ENCODE assay signal across 8 mouse cellular contexts in genomic region chr5:43634602-43635081, GRCm38 (mm10). TPM values are rescaled to one million over a fixed set of nuclear protein-coding genes. Genes with fewer than 3 reads are reported as not detected.
A peak's percentile ranks its signal among the peaks of the same experiment; 100 is the strongest.
DNase-seq lines count a peak whose midpoint lies in the region; ATAC-seq and TF ChIP-seq lines count a peak whose summit lies in the region.

No protein-coding gene starts in this region.

- H3K36me3 ChIP-seq in kidney, embryonic 14.5 days (ENCODE audit: control insufficient read depth, insufficient read depth, low read length) = no peaks in the 10 kb centered on the region
- no peaks in the 10 kb centered on the region for H3K36me3 ChIP-seq in forebrain, postnatal 0 days (ENCODE audit: insufficient read depth)
- H3K36me3 ChIP-seq in neural tube, embryonic 11.5 days (ENCODE audit: control insufficient read depth, insufficient read depth, low read length) = no peaks in the 10 kb centered on the region

- H3K9ac ChIP-seq in kidney, embryonic 14.5 days (ENCODE audit: low read depth, low read length) = no peak overlapping the region
- no peak overlapping the region for H3K9ac ChIP-seq in forebrain, postnatal 0 days
- H3K9ac ChIP-seq in neural tube, embryonic 11.5 days (ENCODE audit: low read length) = no peak overlapping the region

- H3K4me3 ChIP-seq in kidney, embryonic 14.5 days (ENCODE audit: low read length) = no peak overlapping the region
- no peak overlapping the region for H3K4me3 ChIP-seq in forebrain, postnatal 0 days (ENCODE audit: low read depth, low read length)
- H3K4me3 ChIP-seq in neural tube, embryonic 11.5 days (ENCODE audit: low read depth, low read length) = no peak overlapping the region

- DNase-seq in kidney, postnatal 10 days = no peak
- peak; percentile 48 for DNase-seq in Muller cell, postnatal 12 days (ENCODE audit: inconsistent ontology term)
- DNase-seq in forebrain, postnatal 0 days = peak; percentile 70
- DNase-seq in layer of hippocampus, adult 9-11 months = peak; percentile 81
- peak; percentile 15 for DNase-seq in neural tube, embryonic 11.5 days (ENCODE audit: low spot score)
- DNase-seq in thymus, adult 18-20 months = no peak
- DNase-seq in ovary, postnatal 10 days (ENCODE audit: low spot score) = no peak

- TF ChIP-seq CTCF in forebrain, postnatal 0 days (IDR thresholded peaks at IDR 0.05; ENCODE audit: low read depth) = peak; percentile 75

- no peak overlapping the region for H3K27ac ChIP-seq in kidney, embryonic 14.5 days (ENCODE audit: low read depth, low read length)
- H3K27ac ChIP-seq in forebrain, postnatal 0 days (ENCODE audit: low read depth, low read length) = no peak overlapping the region
- H3K27ac ChIP-seq in neural tube, embryonic 11.5 days (ENCODE audit: low read depth, low read length) = no peak overlapping the region

- H3K4me1 ChIP-seq in kidney, embryonic 14.5 days (ENCODE audit: control insufficient read depth, insufficient read depth, low read length) = no peaks in the 10 kb centered on the region
- H3K4me1 ChIP-seq in forebrain, postnatal 0 days (ENCODE audit: insufficient read depth) = no peaks in the 10 kb centered on the region
- H3K4me1 ChIP-seq in neural tube, embryonic 11.5 days (ENCODE audit: control insufficient read depth, insufficient read depth, low read length) = no peaks in the 10 kb centered on the region

- 34% methylated on average over 9 of the region's 9 CpGs for WGBS in kidney, embryonic 14.5 days
- WGBS in forebrain, postnatal 0 days = 13% methylated on average over 9 of the region's 9 CpGs
- WGBS in neural tube, embryonic 11.5 days = 47% methylated on average over 9 of the region's 9 CpGs

- no peaks in the 10 kb centered on the region for H3K9me3 ChIP-seq in kidney, embryonic 14.5 days (ENCODE audit: control insufficient read depth, low read length)
- no peaks in the 10 kb centered on the region for H3K9me3 ChIP-seq in forebrain, postnatal 0 days (ENCODE audit: low read length)
- H3K9me3 ChIP-seq in neural tube, embryonic 11.5 days (ENCODE audit: control insufficient read depth, low read length) = no peaks in the 10 kb centered on the region

- no peak overlapping the region for H3K4me2 ChIP-seq in kidney, embryonic 14.5 days (replicated peaks; ENCODE audit: low read depth, low read length)
- no peak overlapping the region for H3K4me2 ChIP-seq in forebrain, postnatal 0 days (ENCODE audit: low read depth)
- no peak overlapping the region for H3K4me2 ChIP-seq in neural tube, embryonic 11.5 days (ENCODE audit: low read depth)

- peak; percentile 43; the same call in 1 of the 2 replicates for ATAC-seq in kidney, embryonic 14.5 days (ENCODE audit: low FRiP score, low TSS enrichment)
- ATAC-seq in forebrain, postnatal 0 days = peak; percentile 96
- ATAC-seq in neural tube, embryonic 11.5 days (ENCODE audit: insufficient read depth, low FRiP score, low TSS enrichment) = peak; percentile 60; the same call in 1 of the 2 replicates

- H3K27me3 ChIP-seq in kidney, embryonic 14.5 days (ENCODE audit: control insufficient read depth, insufficient read depth, low read length) = no peaks in the 10 kb centered on the region
- H3K27me3 ChIP-seq in forebrain, postnatal 0 days (ENCODE audit: insufficient read depth, low read length) = no peaks in the 10 kb centered on the region
- no peaks in the 10 kb centered on the region for H3K27me3 ChIP-seq in neural tube, embryonic 11.5 days (ENCODE audit: control insufficient read depth, insufficient read depth, low read length)

RNA-seq across cellular contexts. Expression of gene Cc2d2a, which starts 27.5 kb away (rescaled TPM):
- 9.5 and 14.0 TPM in 2 replicates for polyA plus RNA-seq in kidney, embryonic 14.5 days (2014; fragmentation: Nextera tagmentation; extraction: Ambion mirVana)
- 9.4 and 10.2 TPM in 2 replicates for total RNA-seq in forebrain, postnatal 0 days (2014; rRNA removed)
- polyA plus RNA-seq in forebrain, postnatal 0 days (2015; fragmentation: Nextera tagmentation; extraction: Ambion mirVana) = 3.2 and 5.6 TPM in 2 replicates
- 6.1 and 7.3 TPM in 2 replicates for polyA plus RNA-seq in neural tube, embryonic 11.5 days (2014; fragmentation: Nextera tagmentation; extraction: Ambion mirVana)

Comparison
In these comparisons a context has a peak if more than half of its experiments do, and no peak if none do; other contexts are left out.
1. ATAC-seq: peak in every context shown above with its lines; median percentile 96 in forebrain, postnatal 0 days; 60 in neural tube, embryonic 11.5 days; 43 in kidney, embryonic 14.5 days.
2. DNase-seq: peak in Muller cell, postnatal 12 days (single experiment), forebrain, postnatal 0 days (single experiment), layer of hippocampus, adult 9-11 months (single experiment) and neural tube, embryonic 11.5 days (single experiment); none in kidney, postnatal 10 days (single experiment), thymus, adult 18-20 months (0 of 2) and ovary, postnatal 10 days (single experiment).